Mouse (Mus musculus) heart, postnatal 0 days (tissue): ENCODE measurements around the gene Plekhn1. TPM values are rescaled to one million over a fixed set of nuclear protein-coding genes. Genes with fewer than 3 reads are reported as not detected.
A peak's percentile ranks its signal among the peaks of the same experiment; 100 is the strongest.

Experiments used
- ATAC-seq: fragments of 200-750 bp; cut with Nextera tagmentation; 2 replicates; pipeline ENCODE4 v1.8.0; 2017; ENCODE audit warnings: low read depth, moderate number of reproducible peaks, moderate library complexity; ENCODE audit not compliant: insufficient read depth
- DNase-seq: peaks from one replicate; pipeline ENCODE4 v3.0.0-alpha.2; 2016; ENCODE audit warnings: low spot score
- H3K27ac ChIP-seq: fragments of 300-500 bp; sonication (generic); 2 replicates; pipeline ENCODE4 v1.5.1; 2014; ENCODE audit warnings: low read depth, mild to moderate bottlenecking
- H3K27me3 ChIP-seq: fragments of 300-500 bp; sonication (generic); 2 replicates; pipeline ENCODE4 v1.6.1; 2014; ENCODE audit warnings: low read length, mixed read lengths; ENCODE audit not compliant: control insufficient read depth, insufficient read depth
- H3K36me3 ChIP-seq: fragments of 300-500 bp; sonication (generic); replicated peaks from 2 replicates; pipeline ENCODE4 v1.6.1; 2014; ENCODE audit warnings: low read length, mixed read lengths; ENCODE audit not compliant: control insufficient read depth, insufficient read depth
- H3K4me1 ChIP-seq: fragments of 300-500 bp; sonication (generic); 2 replicates; pipeline ENCODE4 v1.6.1; 2014; ENCODE audit warnings: antibody characterized with exemption; ENCODE audit not compliant: control insufficient read depth, insufficient read depth
- H3K4me2 ChIP-seq: fragments of 300-500 bp; sonication (generic); 2 replicates; pipeline ENCODE4 v1.6.1; 2014; ENCODE audit warnings: low read depth, mild to moderate bottlenecking, low read length, moderate library complexity
- H3K4me3 ChIP-seq: fragments of 300-500 bp; sonication (generic); 2 replicates; pipeline ENCODE4 v1.5.1; 2014; ENCODE audit warnings: low read depth, low read length
- H3K9ac ChIP-seq: fragments of 300-500 bp; sonication (generic); replicated peaks from 2 replicates; pipeline ENCODE4 v1.6.1; 2014; ENCODE audit warnings: low read depth, low read length, mixed read lengths
- H3K9me3 ChIP-seq: fragments of 300-500 bp; sonication (generic); replicated peaks from 2 replicates; pipeline ENCODE4 v1.6.1; 2016; ENCODE audit warnings: low read length; ENCODE audit not compliant: control insufficient read depth
- CTCF ChIP-seq: IDR thresholded peaks from 2 replicates; pipeline ENCODE4 v1.5.1; 2016; ENCODE audit warnings: antibody characterized with exemption, control low read depth, low read depth
- EP300 ChIP-seq: IDR thresholded peaks from 2 replicates; pipeline ENCODE4 v1.6.1; 2016; ENCODE audit warnings: antibody characterized with exemption, low read depth
- WGBS: fragments of 180-500 bp; shearing (Covaris S2); extraction: QIAGEN DNeasy Blood & Tissue Kit; methylation state at CpG from one replicate; pipeline ENCODE4 v1.1.7; 2014; 5-methylcytosine and 5-hydroxymethylcytosine counted together
- polyA plus RNA-seq: library from polyadenylated mRNA; unstranded; fragments of >200 nt; fragmentation: Nextera tagmentation; extraction: Ambion mirVana; gene quantifications from 2 replicates; pipeline ENCODE4 v1.2.1, GENCODE M21; 2015
- total RNA-seq: library from RNA; depleted of rRNA; stranded (reverse); fragments of >200 nt; gene quantifications from 2 replicates; pipeline ENCODE4 v1.2.3, GENCODE M21; 2014; ENCODE audit warnings: low replicate concordance

Gene Plekhn1
- total and polyA plus RNA-seq, 2 experiments from 2014 or later = 5.9 to 21.9 TPM

- TF ChIP-seq EP300 (no peak), CTCF (no peak)
- Histone ChIP-seq H3K4me1 (peaks cover 13% of the 10 kb centered on the region), H3K4me2 (no peak overlapping the region), H3K27ac (no peak overlapping the region), H3K9me3 (0 out of 2 replicates have a peak, but pooled peaks cover 3% of the 10 kb centered on the region), H3K9ac (no peak overlapping the region), H3K27me3 (no peaks in the 10 kb centered on the region), H3K36me3 (no peaks in the 10 kb centered on the region; the same call in 1 of the 2 replicates), H3K4me3 (no peak overlapping the region)
- DNase-seq = no peak
- WGBS = 91% methylated on average over 13 of the region's 13 CpGs
- no peak for ATAC-seq
Measured at GRCm38 (mm10) chr4:156213134-156213533, 21.5 kb downstream of the Plekhn1 start.

- 65% methylated on average over 13 of the region's 13 CpGs for WGBS
- Histone ChIP-seq H3K4me1 (peaks cover 5% of the 10 kb centered on the region), H3K27ac (no peak overlapping the region), H3K4me3 (no peak overlapping the region), H3K36me3 (no peaks in the 10 kb centered on the region; the same call in 1 of the 2 replicates), H3K9me3 (0 out of 2 replicates have a peak, but pooled peaks cover 3% of the 10 kb centered on the region), H3K9ac (no peak overlapping the region), H3K4me2 (no peak overlapping the region), H3K27me3 (no peaks in the 10 kb centered on the region)
- no peak for DNase-seq
- TF ChIP-seq EP300 (no peak), CTCF (no peak)
- ATAC-seq = no peak
Measured at GRCm38 (mm10) chr4:156209963-156210635, 24.6 kb downstream of the Plekhn1 start.

GRCm38 (mm10) chr4:156208872-156209271, 25.8 kb downstream of the Plekhn1 start:
- Histone ChIP-seq H3K9me3 (0 out of 2 replicates have a peak, but pooled peaks cover 3% of the 10 kb centered on the region), H3K4me1 (peaks cover 10% of the 10 kb centered on the region; the same call in 1 of the 2 replicates), H3K36me3 (no peaks in the 10 kb centered on the region; the same call in 1 of the 2 replicates), H3K4me3 (no peak overlapping the region), H3K27ac (no peak overlapping the region), H3K4me2 (no peak overlapping the region), H3K27me3 (no peaks in the 10 kb centered on the region), H3K9ac (no peak overlapping the region)
- no peak for ATAC-seq
- no peak for DNase-seq
- no peak for TF ChIP-seq EP300
- no peak for TF ChIP-seq CTCF
- WGBS = 94% methylated on average over 4 of the region's 4 CpGs

- Histone ChIP-seq H3K4me2 (peak overlapping the region; percentile 99), H3K4me3 (peak overlapping the region; percentile 83), H3K27me3 (no peaks in the 10 kb centered on the region), H3K36me3 (no peaks in the 10 kb centered on the region; the same call in 1 of the 2 replicates), H3K4me1 (peaks cover 19% of the 10 kb centered on the region), H3K9me3 (0 out of 2 replicates have a peak, but pooled peaks cover 3% of the 10 kb centered on the region), H3K9ac (peak overlapping the region; percentile 84), H3K27ac (peak overlapping the region; percentile 89)
- TF ChIP-seq EP300 = no peak
- TF ChIP-seq CTCF = no peak
- DNase-seq (no peak), ATAC-seq (peak; percentile 40)
- WGBS = 1% methylated on average over 47 of the region's 49 CpGs
Measured at GRCm38 (mm10) chr4:156203413-156204131, 31.1 kb downstream of the Plekhn1 start.

- Histone ChIP-seq H3K9ac (peak within 1 kb of the TSS; percentile 84), H3K36me3 (no peaks in the 10 kb centered on the region), H3K4me3 (peak within 1 kb of the TSS; percentile 83), H3K27me3 (no peaks in the 10 kb centered on the region), H3K27ac (peak within 1 kb of the TSS; percentile 89), H3K9me3 (no peaks in the 10 kb centered on the region), H3K4me1 (peaks cover 19% of the 10 kb centered on the region), H3K4me2 (peak within 1 kb of the TSS; percentile 99)
- ATAC-seq (peak; percentile 88), DNase-seq (peak; percentile 87)
- under 1% methylated on average over 30 of the region's 39 CpGs for WGBS
- TF ChIP-seq EP300 = no peak
- no peak for TF ChIP-seq CTCF
Measured at GRCm38 (mm10) chr4:156203001-156203412, 31.6 kb downstream of the Plekhn1 start, which contains the start of gene AW011738. AW011738 (plus strand) TSS chr4:156203304.
